ENCODE assay signal across 8 mouse cellular contexts in genomic region chr14:20082536-20083325, GRCm38 (mm10). TPM values are rescaled to one million over a fixed set of nuclear protein-coding genes. Genes with fewer than 3 reads are reported as not detected.
DNase-seq lines count a peak whose midpoint lies in the region; ATAC-seq lines count a peak whose summit lies in the region.

No protein-coding gene starts in this region.

- H3K4me3 ChIP-seq in hindbrain, embryonic 12.5 days, result peak overlapping the region; percentile 48

- ATAC-seq in hindbrain, embryonic 12.5 days (ENCODE audit: low FRiP score), result peak; percentile 98

- 0 out of 2 replicates have a peak, but pooled peaks cover 4% of the 10 kb centered on the region for H3K36me3 ChIP-seq in hindbrain, embryonic 12.5 days

- H3K27me3 ChIP-seq in hindbrain, embryonic 12.5 days, result no peaks in the 10 kb centered on the region

- H3K27ac ChIP-seq in hindbrain, embryonic 12.5 days, result peak overlapping the region; percentile 92

- H3K4me1 ChIP-seq in hindbrain, embryonic 12.5 days, result peaks cover 14% of the 10 kb centered on the region

- H3K4me2 ChIP-seq in hindbrain, embryonic 12.5 days (replicated peaks), result peak overlapping the region; percentile 58

- peak overlapping the region; percentile 65 for H3K9ac ChIP-seq in hindbrain, embryonic 12.5 days

- DNase-seq in NIH3T3 (ENCODE audit: low read depth), result peak; percentile 94
- peak; percentile 93 to 95 for DNase-seq in cerebellum, postnatal 10 days
- DNase-seq in frontal cortex, postnatal 10 days (ENCODE audit: low spot score in 2 of 2), result peak; percentile 82 to 87
- DNase-seq in layer of hippocampus, postnatal 14 days (ENCODE audit: low spot score in 2 of 2), result peak; percentile 88 to 93
- DNase-seq in lung, postnatal 14 days, result peak; percentile 89
- DNase-seq in retina, adult 2 months (ENCODE audit: low read depth, low spot score), result peak; percentile 87
- peak; percentile 95 for DNase-seq in thymus, postnatal 36 days

- no peaks in the 10 kb centered on the region for H3K9me3 ChIP-seq in hindbrain, embryonic 12.5 days (replicated peaks)

- WGBS in hindbrain, embryonic 12.5 days, result 3% methylated on average over 49 of the region's 56 CpGs

RNA-seq across cellular contexts. Expression of gene Saysd1, which starts 55.6 kb away (rescaled TPM):
- polyA plus RNA-seq in hindbrain, embryonic 12.5 days (2016; fragmentation: Nextera tagmentation; extraction: Ambion mirVana), result 10.6 and 10.8 TPM in 2 replicates
- total RNA-seq in layer of hippocampus, postnatal 14 days (2021), result 1 to 10 TPM; 5.2 to 6.6 TPM

Comparison
In these comparisons a context has a peak if more than half of its experiments do, and no peak if none do; other contexts are left out.
1. Peak in every context shown above with its lines: DNase-seq, ATAC-seq, H3K4me3 ChIP-seq and H3K27ac ChIP-seq.